Mouse (Mus musculus): ENCODE data around the gene Itpk1. TPM values are rescaled to one million over a fixed set of nuclear protein-coding genes. Genes with fewer than 3 reads are reported as not detected.
A peak's percentile ranks its signal among the peaks of the same experiment; 100 is the strongest.

Itpk1 gene
- polyA plus RNA-seq, 1 experiment from 2014 or later, result 10.9 TPM

DNA sequence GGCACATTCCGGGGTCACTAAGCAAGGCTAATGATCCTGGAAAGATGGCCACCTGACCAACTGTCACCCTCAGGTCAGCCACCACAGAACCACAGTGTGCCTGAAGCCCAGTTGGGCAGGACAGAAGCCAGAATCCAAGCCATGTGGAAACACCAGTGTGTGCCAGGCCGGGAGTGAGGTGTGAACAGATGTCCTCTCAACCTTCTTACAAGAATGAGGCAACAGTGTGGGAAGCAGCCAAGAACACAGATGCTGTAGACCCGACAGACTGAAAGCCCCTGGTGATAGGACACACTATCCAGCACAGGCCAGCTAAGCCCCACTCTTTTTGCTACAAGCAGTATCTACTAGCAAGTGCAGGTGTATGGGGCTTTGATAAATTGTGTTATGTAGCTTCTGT is 119.3 kb downstream of the Itpk1 start:
- no peak overlapping the region for H3K4me3 ChIP-seq (ENCODE audit: low read depth, low read length)
- ATAC-seq (peak; percentile 15; the same call in 1 of the 2 replicates), DNase-seq (ENCODE audit: low spot score) (no peak)
- H3K9me3 ChIP-seq (ENCODE audit: low read length), result no peaks in the 10 kb centered on the region
- no peak overlapping the region for H3K4me2 ChIP-seq (replicated peaks; ENCODE audit: low read depth, low read length)
- H3K27me3 ChIP-seq (replicated peaks; ENCODE audit: insufficient read depth, low read length), result no peaks in the 10 kb centered on the region
- no peaks in the 10 kb centered on the region for H3K36me3 ChIP-seq (ENCODE audit: insufficient read depth, low read length)
- H3K9ac ChIP-seq (replicated peaks; ENCODE audit: low read depth), result no peak overlapping the region
- no peak for TF ChIP-seq CTCF (IDR thresholded peaks at IDR 0.05)
- no peak for TF ChIP-seq EP300 (IDR thresholded peaks at IDR 0.05)
- no peaks in the 10 kb centered on the region for H3K4me1 ChIP-seq (ENCODE audit: insufficient read depth, low read depth, low read length)
- 63% methylated on average over 3 of the region's 3 CpGs for WGBS
- no peak overlapping the region for H3K27ac ChIP-seq (ENCODE audit: low read length)

DNA sequence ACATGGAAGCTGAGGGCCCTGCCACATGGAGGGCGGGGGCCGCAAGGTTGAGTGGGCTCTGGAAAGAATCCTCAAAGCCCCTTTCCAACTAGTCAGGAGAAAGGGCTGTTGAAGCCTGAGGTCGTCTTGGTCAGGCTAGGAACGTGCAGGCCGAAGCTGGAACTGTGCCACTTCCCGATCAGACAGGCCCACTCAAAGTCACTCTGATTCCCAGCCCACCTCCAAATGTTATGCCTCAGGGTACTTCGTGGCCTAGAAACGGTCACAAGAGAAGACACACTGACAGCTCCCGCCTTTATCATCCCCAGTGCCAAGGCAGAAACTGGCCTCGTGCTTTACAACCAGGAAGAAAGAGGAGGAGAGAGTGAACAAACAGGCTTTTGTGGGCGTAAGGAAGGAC is 122.3 kb downstream of the Itpk1 start:
- Histone ChIP-seq H3K4me1 (ENCODE audit: insufficient read depth, low read depth, low read length) (no peaks in the 10 kb centered on the region), H3K9me3 (ENCODE audit: low read length) (no peaks in the 10 kb centered on the region), H3K4me2 (replicated peaks; ENCODE audit: low read depth, low read length) (no peak overlapping the region), H3K27ac (ENCODE audit: low read length) (no peak overlapping the region), H3K27me3 (replicated peaks; ENCODE audit: insufficient read depth, low read length) (no peaks in the 10 kb centered on the region), H3K4me3 (ENCODE audit: low read depth, low read length) (no peak overlapping the region), H3K9ac (replicated peaks; ENCODE audit: low read depth) (no peak overlapping the region), H3K36me3 (ENCODE audit: insufficient read depth, low read length) (0 out of 2 replicates have a peak, but pooled peaks cover 4% of the 10 kb centered on the region)
- TF ChIP-seq CTCF (IDR thresholded peaks at IDR 0.05) (no peak), EP300 (IDR thresholded peaks at IDR 0.05) (no peak)
- no peak for ATAC-seq
- no peak for DNase-seq (ENCODE audit: low spot score)
- WGBS, result 71% methylated on average over 11 of the region's 11 CpGs

DNA sequence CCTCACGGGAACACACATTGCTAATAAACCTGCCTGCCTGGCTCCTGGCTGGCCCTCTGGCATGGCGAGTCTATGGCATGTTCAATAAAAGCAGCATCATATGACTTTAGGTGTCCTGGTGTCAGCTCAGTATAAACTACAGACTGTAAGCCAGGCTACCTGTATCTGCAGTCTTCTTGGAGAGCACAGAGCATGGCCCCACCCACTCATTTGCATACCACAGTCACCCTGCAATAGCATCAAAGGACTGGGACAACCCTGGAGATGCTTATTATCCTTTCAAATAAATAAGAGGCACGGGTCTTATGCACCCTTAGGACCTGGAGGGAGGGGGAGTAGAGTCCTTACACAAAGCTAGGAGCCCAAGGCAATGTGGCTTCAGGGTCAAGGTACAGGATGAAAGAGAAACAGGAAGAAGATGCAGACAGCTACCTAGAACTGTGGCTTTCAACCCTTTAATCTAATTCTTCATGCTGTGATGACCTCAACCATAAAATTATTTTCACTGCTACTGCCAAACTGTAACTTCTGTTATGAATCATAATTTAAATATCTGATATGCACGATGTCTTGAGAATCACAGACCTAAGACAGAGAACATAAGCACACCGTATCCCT is 123.0 kb downstream of the Itpk1 start:
- no peak for ATAC-seq
- Histone ChIP-seq H3K27ac (ENCODE audit: low read length) (no peak overlapping the region), H3K9ac (replicated peaks; ENCODE audit: low read depth) (no peak overlapping the region), H3K4me1 (ENCODE audit: insufficient read depth, low read depth, low read length) (no peaks in the 10 kb centered on the region), H3K36me3 (ENCODE audit: insufficient read depth, low read length) (0 out of 2 replicates have a peak, but pooled peaks cover 5% of the 10 kb centered on the region), H3K4me2 (replicated peaks; ENCODE audit: low read depth, low read length) (no peak overlapping the region), H3K4me3 (ENCODE audit: low read depth, low read length) (no peak overlapping the region), H3K27me3 (replicated peaks; ENCODE audit: insufficient read depth, low read length) (no peaks in the 10 kb centered on the region), H3K9me3 (ENCODE audit: low read length) (no peaks in the 10 kb centered on the region)
- no peak for TF ChIP-seq CTCF (IDR thresholded peaks at IDR 0.05)
- TF ChIP-seq EP300 (IDR thresholded peaks at IDR 0.05), result no peak
- 72% methylated on average over 5 of the region's 5 CpGs for WGBS
- DNase-seq (ENCODE audit: low spot score), result no peak

GRCm38 (mm10) chr12:102579041-102579440 is 125.7 kb downstream of the Itpk1 start:
- Histone ChIP-seq H3K9me3 (ENCODE audit: low read length) (no peaks in the 10 kb centered on the region), H3K36me3 (ENCODE audit: insufficient read depth, low read length) (0 out of 2 replicates have a peak, but pooled peaks cover 5% of the 10 kb centered on the region), H3K4me3 (ENCODE audit: low read depth, low read length) (no peak overlapping the region), H3K4me2 (replicated peaks; ENCODE audit: low read depth, low read length) (no peak overlapping the region), H3K27ac (ENCODE audit: low read length) (no peak overlapping the region), H3K9ac (replicated peaks; ENCODE audit: low read depth) (no peak overlapping the region), H3K27me3 (replicated peaks; ENCODE audit: insufficient read depth, low read length) (no peaks in the 10 kb centered on the region), H3K4me1 (ENCODE audit: insufficient read depth, low read depth, low read length) (no peaks in the 10 kb centered on the region)
- DNase-seq (ENCODE audit: low spot score) (peak; percentile 62), ATAC-seq (peak; percentile 63)
- WGBS, result 48% methylated on average over 6 of the region's 6 CpGs
- TF ChIP-seq CTCF (IDR thresholded peaks at IDR 0.05) (peak; percentile 84), EP300 (IDR thresholded peaks at IDR 0.05) (no peak)

GRCm38 (mm10) chr12:102576659-102577398 is 127.9 kb downstream of the Itpk1 start:
- DNase-seq (ENCODE audit: low spot score) (no peak), ATAC-seq (no peak)
- H3K4me3 ChIP-seq (ENCODE audit: low read depth, low read length), result no peak overlapping the region
- 0 out of 2 replicates have a peak, but pooled peaks cover 5% of the 10 kb centered on the region for H3K36me3 ChIP-seq (ENCODE audit: insufficient read depth, low read length)
- TF ChIP-seq EP300 (IDR thresholded peaks at IDR 0.05) (no peak), CTCF (IDR thresholded peaks at IDR 0.05) (no peak)
- no peak overlapping the region for H3K9ac ChIP-seq (replicated peaks; ENCODE audit: low read depth)
- H3K4me1 ChIP-seq (ENCODE audit: insufficient read depth, low read depth, low read length), result no peaks in the 10 kb centered on the region
- H3K9me3 ChIP-seq (ENCODE audit: low read length), result no peaks in the 10 kb centered on the region
- H3K4me2 ChIP-seq (replicated peaks; ENCODE audit: low read depth, low read length), result no peak overlapping the region
- WGBS, result 62% methylated on average over 10 of the region's 10 CpGs
- no peak overlapping the region for H3K27ac ChIP-seq (ENCODE audit: low read length)
- H3K27me3 ChIP-seq (replicated peaks; ENCODE audit: insufficient read depth, low read length), result no peaks in the 10 kb centered on the region

GRCm38 (mm10) chr12:102575541-102576329 is 129.0 kb downstream of the Itpk1 start:
- DNase-seq (ENCODE audit: low spot score), result no peak
- Histone ChIP-seq H3K9me3 (ENCODE audit: low read length) (no peaks in the 10 kb centered on the region), H3K27me3 (replicated peaks; ENCODE audit: insufficient read depth, low read length) (no peaks in the 10 kb centered on the region), H3K4me3 (ENCODE audit: low read depth, low read length) (no peak overlapping the region), H3K9ac (replicated peaks; ENCODE audit: low read depth) (no peak overlapping the region), H3K36me3 (ENCODE audit: insufficient read depth, low read length) (0 out of 2 replicates have a peak, but pooled peaks cover 5% of the 10 kb centered on the region), H3K4me1 (ENCODE audit: insufficient read depth, low read depth, low read length) (no peaks in the 10 kb centered on the region), H3K4me2 (replicated peaks; ENCODE audit: low read depth, low read length) (no peak overlapping the region), H3K27ac (ENCODE audit: low read length) (no peak overlapping the region)
- WGBS, result 79% methylated on average over 5 of the region's 5 CpGs
- no peak for TF ChIP-seq EP300 (IDR thresholded peaks at IDR 0.05)
- TF ChIP-seq CTCF (IDR thresholded peaks at IDR 0.05), result peak; percentile 33; the same call in 1 of the 2 replicates
- ATAC-seq, result no peak
